Comparison of ENCODE assay signal across 8 mouse cellular contexts in the genomic region with DNA sequence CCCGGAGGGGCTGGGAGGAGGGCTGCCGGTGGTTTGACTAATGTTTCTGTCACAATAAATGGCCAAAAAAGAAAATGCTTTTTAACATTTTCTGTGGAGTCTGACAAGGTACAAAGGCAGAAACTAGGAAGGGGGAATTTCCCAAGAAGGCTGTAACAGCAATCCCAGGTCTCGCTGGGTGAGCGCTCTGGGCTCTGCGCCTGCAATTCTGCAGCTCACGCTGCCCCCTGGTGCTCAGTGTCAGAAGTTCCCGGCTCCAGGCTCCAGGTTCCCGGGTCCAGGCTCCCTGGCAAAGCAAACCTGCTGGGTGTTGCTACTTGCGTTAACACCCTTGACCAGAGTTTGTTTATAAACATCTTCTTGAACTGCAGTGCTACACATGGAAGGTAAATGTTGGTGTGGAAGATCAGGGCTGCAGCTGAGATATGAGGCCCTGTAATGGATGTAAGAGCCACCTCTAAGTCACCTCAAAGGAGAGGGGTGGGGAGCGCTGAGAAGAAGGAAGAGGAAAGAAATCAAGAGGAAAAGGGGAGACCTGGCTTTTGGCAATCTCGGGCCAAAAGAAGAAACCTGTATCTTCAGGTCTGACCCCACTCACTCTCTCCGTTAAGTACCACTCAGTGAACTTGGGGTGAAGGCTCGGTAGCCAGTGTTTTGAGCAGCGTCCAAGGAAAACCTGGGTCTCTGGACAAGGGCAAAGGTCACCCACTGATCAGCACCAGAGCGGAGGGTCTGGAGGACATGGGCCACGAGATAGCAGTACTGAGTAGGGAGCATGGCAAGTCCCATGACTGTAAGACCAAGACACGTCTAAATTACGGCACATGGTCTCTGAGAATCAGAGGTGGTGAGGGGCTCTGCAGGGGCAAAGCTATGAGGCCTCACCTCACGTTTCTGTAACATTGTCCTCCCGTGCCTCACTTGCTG.
DNase-seq lines count a peak whose midpoint lies in the region; ATAC-seq and TF ChIP-seq lines count a peak whose summit lies in the region.

No protein-coding gene starts in this region.

- H3K9me3 ChIP-seq in forebrain, embryonic 16.5 days (ENCODE audit: control insufficient read depth, low read length): no peaks in the 10 kb centered on the region
- no peaks in the 10 kb centered on the region for H3K9me3 ChIP-seq in hindbrain, embryonic 10.5 days
- H3K9me3 ChIP-seq in lung, embryonic 16.5 days (ENCODE audit: control insufficient read depth, low read length): no peaks in the 10 kb centered on the region

- peak; percentile 80 for TF ChIP-seq CTCF in cerebellum, adult 2 months (IDR thresholded peaks at IDR 0.05; ENCODE audit: borderline replicate concordance, insufficient read depth, low read depth, low read length)

- H3K4me3 ChIP-seq in cerebellum, adult 2 months (replicated peaks; ENCODE audit: insufficient read depth, low read depth, low read length): no peak overlapping the region
- no peak overlapping the region for H3K4me3 ChIP-seq in forebrain, embryonic 16.5 days (replicated peaks; ENCODE audit: low read length)
- no peak overlapping the region for H3K4me3 ChIP-seq in hindbrain, embryonic 10.5 days
- H3K4me3 ChIP-seq in lung, embryonic 16.5 days (ENCODE audit: low read length): no peak overlapping the region

- ATAC-seq in forebrain, embryonic 16.5 days: peak; percentile 83
- peak; percentile 68 for ATAC-seq in lung, embryonic 16.5 days (ENCODE audit: low read depth)

- no peaks in the 10 kb centered on the region for H3K4me1 ChIP-seq in cerebellum, adult 2 months (ENCODE audit: control insufficient read depth, insufficient read depth, low read length)
- peaks cover 9% of the 10 kb centered on the region for H3K4me1 ChIP-seq in forebrain, embryonic 16.5 days (replicated peaks; ENCODE audit: control insufficient read depth, insufficient read depth, low read length)
- peaks cover 11% of the 10 kb centered on the region; the same call in 1 of the 2 replicates for H3K4me1 ChIP-seq in hindbrain, embryonic 10.5 days (replicated peaks)
- H3K4me1 ChIP-seq in lung, embryonic 16.5 days (replicated peaks; ENCODE audit: control insufficient read depth, insufficient read depth, low read length): no peaks in the 10 kb centered on the region

- H3K27ac ChIP-seq in cerebellum, adult 2 months (ENCODE audit: insufficient read depth, low read length): no peak overlapping the region
- no peak overlapping the region for H3K27ac ChIP-seq in forebrain, embryonic 16.5 days (ENCODE audit: low read length)
- H3K27ac ChIP-seq in hindbrain, embryonic 10.5 days: no peak overlapping the region
- no peak overlapping the region for H3K27ac ChIP-seq in lung, embryonic 16.5 days (ENCODE audit: low read length)

- WGBS in cerebellum, adult 2 months: 47% methylated on average over 20 of the region's 20 CpGs
- 47% methylated on average over 20 of the region's 20 CpGs for WGBS in forebrain, embryonic 16.5 days
- 50% methylated on average over 20 of the region's 20 CpGs for WGBS in hindbrain, embryonic 10.5 days
- 37% methylated on average over 20 of the region's 20 CpGs for WGBS in lung, embryonic 16.5 days

- TF ChIP-seq POLR2A in cerebellum, adult 2 months (IDR thresholded peaks at IDR 0.05; ENCODE audit: borderline replicate concordance, insufficient read depth, low read length): no peak

- H3K9ac ChIP-seq in forebrain, embryonic 16.5 days (replicated peaks; ENCODE audit: low read depth, low read length): no peak overlapping the region
- H3K9ac ChIP-seq in lung, embryonic 16.5 days (ENCODE audit: low read length): no peak overlapping the region

- peak; percentile 60 for DNase-seq in Muller cell, postnatal 12 days (ENCODE audit: inconsistent ontology term)
- DNase-seq in cerebellum, adult 2 months: peak; percentile 40 to 51
- peak; percentile 84 for DNase-seq in hindbrain, embryonic 10.5 days (ENCODE audit: low spot score)
- DNase-seq in layer of hippocampus, adult 8-10 months (ENCODE audit: low spot score in 2 of 2): peak; percentile 31 to 82
- peak; percentile 18 for DNase-seq in retina, adult 2 months (ENCODE audit: low read depth, low spot score)
- DNase-seq in urinary bladder, postnatal 10 days (ENCODE audit: low spot score): peak; percentile 41

- H3K27me3 ChIP-seq in cerebellum, adult 2 months (ENCODE audit: control insufficient read depth, insufficient read depth, low read length): no peaks in the 10 kb centered on the region
- H3K27me3 ChIP-seq in forebrain, embryonic 16.5 days (replicated peaks; ENCODE audit: control insufficient read depth, insufficient read depth, low read length): no peaks in the 10 kb centered on the region
- peaks cover 24% of the 10 kb centered on the region for H3K27me3 ChIP-seq in hindbrain, embryonic 10.5 days (ENCODE audit: insufficient read depth, poor library complexity, severe bottlenecking)
- H3K27me3 ChIP-seq in lung, embryonic 16.5 days (ENCODE audit: control insufficient read depth, insufficient read depth, low read depth, low read length): no peaks in the 10 kb centered on the region; the same call in none of the 2 replicates

- H3K36me3 ChIP-seq in forebrain, embryonic 16.5 days (ENCODE audit: control insufficient read depth, insufficient read depth): no peaks in the 10 kb centered on the region
- peaks cover 5% of the 10 kb centered on the region; the same call in 1 of the 2 replicates for H3K36me3 ChIP-seq in hindbrain, embryonic 10.5 days
- no peaks in the 10 kb centered on the region for H3K36me3 ChIP-seq in lung, embryonic 16.5 days (ENCODE audit: control insufficient read depth, insufficient read depth, low read length)

- no peak overlapping the region for H3K4me2 ChIP-seq in forebrain, embryonic 16.5 days (ENCODE audit: low read length)
- H3K4me2 ChIP-seq in lung, embryonic 16.5 days (ENCODE audit: low read depth, low read length): no peak overlapping the region

Comparison
In these comparisons a context has a peak if more than half of its experiments do, and no peak if none do; other contexts are left out.
1. DNase-seq: peak in every context shown above with its lines; median percentile 84 in hindbrain, embryonic 10.5 days; 60 in Muller cell, postnatal 12 days; 56 in layer of hippocampus, adult 8-10 months; 46 in cerebellum, adult 2 months; 41 in urinary bladder, postnatal 10 days; 18 in retina, adult 2 months.